Comparison of ENCODE assay signal across 8 mouse cellular contexts in the genomic region with DNA sequence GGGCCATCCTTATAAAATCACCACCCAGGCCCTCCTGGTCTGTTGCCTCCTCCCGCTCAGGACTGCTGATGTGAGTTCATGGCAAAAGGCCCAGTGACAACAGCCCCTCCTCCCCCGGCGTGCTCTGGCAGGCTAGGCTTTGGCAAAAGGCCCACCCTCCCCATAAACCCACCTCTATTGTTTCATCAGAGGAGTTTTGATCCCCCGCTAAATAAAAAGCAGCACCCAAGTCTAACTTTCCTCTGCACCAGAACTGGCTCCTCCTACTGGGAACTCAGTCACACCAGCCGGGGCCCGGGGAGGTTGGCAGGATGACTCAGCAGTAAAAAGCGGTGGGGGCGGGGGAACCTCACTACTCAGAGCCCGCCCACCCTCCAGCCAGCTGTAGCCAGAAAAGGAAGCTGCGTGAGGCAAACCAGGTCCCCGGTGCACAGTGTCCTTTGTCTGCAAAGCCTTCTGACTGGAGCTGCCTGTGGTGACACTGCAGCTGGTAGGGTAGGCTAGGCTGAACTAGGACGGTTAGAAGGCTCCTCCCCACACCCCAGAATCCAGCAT.
A peak's percentile ranks its signal among the peaks of the same experiment; 100 is the strongest.
DNase-seq lines count a peak whose midpoint lies in the region; ATAC-seq lines count a peak whose summit lies in the region.

No protein-coding gene starts in this region.

- intact Hi-C loops in left cerebral cortex, postnatal 36 days (cut with DNase I): loop anchor here (5.0 to 10.0 kb wide), 3 partner anchors 73 to 1470 kb away; no protein-coding TSS in a partner anchor

- H3K4me1 ChIP-seq in intestine, embryonic 16.5 days (ENCODE audit: control insufficient read depth, insufficient read depth, low read length): peaks cover 11% of the 10 kb centered on the region; the same call in 1 of the 2 replicates
- peaks cover 18% of the 10 kb centered on the region for H3K4me1 ChIP-seq in midbrain, embryonic 10.5 days

- no peaks in the 10 kb centered on the region for H3K36me3 ChIP-seq in intestine, embryonic 16.5 days (ENCODE audit: control insufficient read depth, insufficient read depth, low read length)
- no peaks in the 10 kb centered on the region for H3K36me3 ChIP-seq in midbrain, embryonic 10.5 days

- ATAC-seq in intestine, embryonic 16.5 days: peak; percentile 91

- H3K9ac ChIP-seq in intestine, embryonic 16.5 days (ENCODE audit: low read depth, low read length): peak overlapping the region; percentile 58

- H3K4me2 ChIP-seq in intestine, embryonic 16.5 days (ENCODE audit: low read depth, low read length): peak overlapping the region; percentile 77

- H3K4me3 ChIP-seq in intestine, embryonic 16.5 days (ENCODE audit: low read length): peak overlapping the region; percentile 45
- H3K4me3 ChIP-seq in midbrain, embryonic 10.5 days: peak overlapping the region; percentile 56

- peak; percentile 94 for DNase-seq in adrenal gland, adult 2 months
- peak; percentile 91 for DNase-seq in embryo, embryonic 9.5 days (ENCODE audit: extremely low spot score)
- DNase-seq in gastrocnemius, postnatal 4 days (ENCODE audit: low spot score in 2 of 2): peak; percentile 65 to 80
- DNase-seq in left cerebral cortex, postnatal 36 days (ENCODE audit: low spot score in 2 of 2): peak; percentile 78 to 80
- DNase-seq in midbrain, embryonic 10.5 days (ENCODE audit: low spot score): peak; percentile 91
- peak; percentile 73 for DNase-seq in right cerebral cortex, postnatal 4 days
- DNase-seq in yolk sac, embryonic 10.5 days (ENCODE audit: low spot score): peak; percentile 91

- H3K27ac ChIP-seq in intestine, embryonic 16.5 days (ENCODE audit: low read length): peak overlapping the region; percentile 7; the same call in 1 of the 2 replicates
- H3K27ac ChIP-seq in midbrain, embryonic 10.5 days (replicated peaks): peak overlapping the region; percentile 83

- WGBS in intestine, embryonic 16.5 days: under 1% methylated on average over 12 of the region's 12 CpGs
- WGBS in midbrain, embryonic 10.5 days: under 1% methylated on average over 12 of the region's 12 CpGs

- H3K27me3 ChIP-seq in intestine, embryonic 16.5 days (replicated peaks; ENCODE audit: control insufficient read depth, insufficient read depth, low read length): no peaks in the 10 kb centered on the region
- no peaks in the 10 kb centered on the region for H3K27me3 ChIP-seq in midbrain, embryonic 10.5 days (ENCODE audit: low read depth, poor library complexity, severe bottlenecking)

- H3K9me3 ChIP-seq in intestine, embryonic 16.5 days (ENCODE audit: control insufficient read depth, low read length): no peaks in the 10 kb centered on the region
- H3K9me3 ChIP-seq in midbrain, embryonic 10.5 days (replicated peaks): no peaks in the 10 kb centered on the region

Comparison
In these comparisons a context has a peak if more than half of its experiments do, and no peak if none do; other contexts are left out.
1. Peak in every context shown above with its lines: DNase-seq, ATAC-seq, H3K4me3 ChIP-seq and H3K27ac ChIP-seq.